Mouse (Mus musculus): Measurements from ENCODE around the gene Dpy19l3. TPM values are rescaled to one million over a fixed set of nuclear protein-coding genes. Genes with fewer than 3 reads are reported as not detected.
A peak's percentile ranks its signal among the peaks of the same experiment; 100 is the strongest.

The Dpy19l3 gene
- polyA plus RNA-seq, 1 experiment from 2014 or later = 51.0 TPM

- no peak for ATAC-seq
- H3K36me3 ChIP-seq (ENCODE audit: control insufficient read depth, insufficient read depth, low read length) = no peaks in the 10 kb centered on the region
- WGBS = 65% methylated on average over 3 of the region's 3 CpGs
These were observed 95.1 kb downstream of the Dpy19l3 start for GRCm38 (mm10) chr7:35659173-35659572.

GRCm38 (mm10) chr7:35657829-35658228 lies 96.4 kb downstream of the Dpy19l3 start:
- H3K4me2 ChIP-seq (ENCODE audit: low read length) = no peak overlapping the region
- H3K9me3 ChIP-seq (ENCODE audit: control insufficient read depth, low read length) = peaks cover 5% of the 10 kb centered on the region; the same call in 1 of the 2 replicates
- no peak overlapping the region for H3K9ac ChIP-seq (ENCODE audit: low read depth, low read length)
- no peaks in the 10 kb centered on the region for H3K4me1 ChIP-seq (ENCODE audit: control insufficient read depth, insufficient read depth, low read depth, low read length)
- no peaks in the 10 kb centered on the region for H3K27me3 ChIP-seq (replicated peaks; ENCODE audit: control insufficient read depth, insufficient read depth, low read length)
- no peak for ATAC-seq
- H3K36me3 ChIP-seq (ENCODE audit: control insufficient read depth, insufficient read depth, low read length) = no peaks in the 10 kb centered on the region
- WGBS = 37% methylated on average over 6 of the region's 6 CpGs
- no peak overlapping the region for H3K27ac ChIP-seq (ENCODE audit: low read depth, low read length)
- no peak overlapping the region for H3K4me3 ChIP-seq (ENCODE audit: low read length)

More at GRCm38 (mm10) chr7:35659173-35659572, 95.1 kb downstream of the Dpy19l3 start:
- H3K4me3 ChIP-seq (ENCODE audit: low read length) = no peak overlapping the region
- peaks cover 6% of the 10 kb centered on the region for H3K4me1 ChIP-seq (ENCODE audit: control insufficient read depth, insufficient read depth, low read depth, low read length)
- no peak overlapping the region for H3K4me2 ChIP-seq (ENCODE audit: low read length)
- no peak overlapping the region for H3K27ac ChIP-seq (ENCODE audit: low read depth, low read length)
- peaks cover 5% of the 10 kb centered on the region; the same call in 1 of the 2 replicates for H3K9me3 ChIP-seq (ENCODE audit: control insufficient read depth, low read length)
- no peak overlapping the region for H3K9ac ChIP-seq (ENCODE audit: low read depth, low read length)
- no peaks in the 10 kb centered on the region for H3K27me3 ChIP-seq (replicated peaks; ENCODE audit: control insufficient read depth, insufficient read depth, low read length)

GRCm38 (mm10) chr7:35651583-35652270 lies 102.5 kb downstream of the Dpy19l3 start:
- Histone ChIP-seq H3K9ac (ENCODE audit: low read depth, low read length) (no peak overlapping the region), H3K4me1 (ENCODE audit: control insufficient read depth, insufficient read depth, low read depth, low read length) (no peaks in the 10 kb centered on the region), H3K9me3 (ENCODE audit: control insufficient read depth, low read length) (no peaks in the 10 kb centered on the region), H3K36me3 (ENCODE audit: control insufficient read depth, insufficient read depth, low read length) (no peaks in the 10 kb centered on the region), H3K27ac (ENCODE audit: low read depth, low read length) (no peak overlapping the region; the same call in 1 of the 2 replicates), H3K27me3 (replicated peaks; ENCODE audit: control insufficient read depth, insufficient read depth, low read length) (no peaks in the 10 kb centered on the region), H3K4me2 (ENCODE audit: low read length) (no peak overlapping the region), H3K4me3 (ENCODE audit: low read length) (no peak overlapping the region)
- no peak for ATAC-seq
- 84% methylated on average over 10 of the region's 10 CpGs for WGBS

- no peak overlapping the region; the same call in 1 of the 2 replicates for H3K27ac ChIP-seq (ENCODE audit: low read depth, low read length)
- no peak overlapping the region for H3K4me2 ChIP-seq (ENCODE audit: low read length)
- H3K4me3 ChIP-seq (ENCODE audit: low read length) = no peak overlapping the region
- ATAC-seq = no peak
- WGBS = 66% methylated on average over 11 of the region's 11 CpGs
- H3K4me1 ChIP-seq (ENCODE audit: control insufficient read depth, insufficient read depth, low read depth, low read length) = peaks cover 6% of the 10 kb centered on the region
- H3K27me3 ChIP-seq (replicated peaks; ENCODE audit: control insufficient read depth, insufficient read depth, low read length) = no peaks in the 10 kb centered on the region
- H3K9me3 ChIP-seq (ENCODE audit: control insufficient read depth, low read length) = no peaks in the 10 kb centered on the region
- H3K36me3 ChIP-seq (ENCODE audit: control insufficient read depth, insufficient read depth, low read length) = no peaks in the 10 kb centered on the region
- peak overlapping the region; percentile 17 for H3K9ac ChIP-seq (ENCODE audit: low read depth, low read length)
These were observed 103.4 kb downstream of the Dpy19l3 start for GRCm38 (mm10) chr7:35650716-35651410.

- Histone ChIP-seq H3K4me1 (ENCODE audit: control insufficient read depth, insufficient read depth, low read depth, low read length) (peaks cover 9% of the 10 kb centered on the region), H3K27me3 (replicated peaks; ENCODE audit: control insufficient read depth, insufficient read depth, low read length) (no peaks in the 10 kb centered on the region), H3K9me3 (ENCODE audit: control insufficient read depth, low read length) (no peaks in the 10 kb centered on the region), H3K27ac (ENCODE audit: low read depth, low read length) (no peak overlapping the region), H3K9ac (ENCODE audit: low read depth, low read length) (no peak overlapping the region), H3K4me2 (ENCODE audit: low read length) (no peak overlapping the region), H3K36me3 (ENCODE audit: control insufficient read depth, insufficient read depth, low read length) (peaks cover 11% of the 10 kb centered on the region), H3K4me3 (ENCODE audit: low read length) (no peak overlapping the region)
- WGBS = 41% methylated on average over 3 of the region's 3 CpGs
- ATAC-seq = no peak
These were observed 105.2 kb downstream of the Dpy19l3 start for GRCm38 (mm10) chr7:35649071-35649470.

- H3K27me3 ChIP-seq (replicated peaks; ENCODE audit: control insufficient read depth, insufficient read depth, low read length) = no peaks in the 10 kb centered on the region
- H3K36me3 ChIP-seq (ENCODE audit: control insufficient read depth, insufficient read depth, low read length) = peaks cover 17% of the 10 kb centered on the region
- H3K4me2 ChIP-seq (ENCODE audit: low read length) = no peak overlapping the region
- H3K9me3 ChIP-seq (ENCODE audit: control insufficient read depth, low read length) = no peaks in the 10 kb centered on the region
- H3K4me1 ChIP-seq (ENCODE audit: control insufficient read depth, insufficient read depth, low read depth, low read length) = peaks cover 9% of the 10 kb centered on the region
- no peak overlapping the region for H3K4me3 ChIP-seq (ENCODE audit: low read length)
- H3K27ac ChIP-seq (ENCODE audit: low read depth, low read length) = no peak overlapping the region
- ATAC-seq = no peak
- 66% methylated on average over 9 of the region's 9 CpGs for WGBS
- H3K9ac ChIP-seq (ENCODE audit: low read depth, low read length) = no peak overlapping the region
These were observed 105.8 kb downstream of the Dpy19l3 start for GRCm38 (mm10) chr7:35648239-35649069.

- H3K36me3 ChIP-seq (ENCODE audit: control insufficient read depth, insufficient read depth, low read length) = peaks cover 29% of the 10 kb centered on the region
- WGBS = under 1% methylated on average over 57 of the region's 64 CpGs
- peak within 1 kb of the TSS; percentile 81 for H3K27ac ChIP-seq (ENCODE audit: low read depth, low read length)
- peak within 1 kb of the TSS; percentile 99 for H3K4me3 ChIP-seq (ENCODE audit: low read length)
- peak; percentile 95 for ATAC-seq
- no peaks in the 10 kb centered on the region for H3K9me3 ChIP-seq (ENCODE audit: control insufficient read depth, low read length)
- H3K27me3 ChIP-seq (replicated peaks; ENCODE audit: control insufficient read depth, insufficient read depth, low read length) = no peaks in the 10 kb centered on the region
- H3K4me2 ChIP-seq (ENCODE audit: low read length) = peak within 1 kb of the TSS; percentile 77
- H3K4me1 ChIP-seq (ENCODE audit: control insufficient read depth, insufficient read depth, low read depth, low read length) = peaks cover 9% of the 10 kb centered on the region
- H3K9ac ChIP-seq (ENCODE audit: low read depth, low read length) = peak within 1 kb of the TSS; percentile 91
These were observed 107.1 kb downstream of the Dpy19l3 start, which contains the start of gene Pdcd5 for GRCm38 (mm10) chr7:35647101-35647698. Gene Pdcd5 (minus strand): TSS chr7:35647521.

GRCm38 (mm10) chr7:35646317-35647081 lies 107.8 kb downstream of the Dpy19l3 start:
- H3K36me3 ChIP-seq (ENCODE audit: control insufficient read depth, insufficient read depth, low read length) = peaks cover 32% of the 10 kb centered on the region
- H3K9ac ChIP-seq (ENCODE audit: low read depth, low read length) = peak overlapping the region; percentile 91
- peak; percentile 44 for ATAC-seq
- WGBS = 10% methylated on average over 34 of the region's 34 CpGs
- peak overlapping the region; percentile 81 for H3K27ac ChIP-seq (ENCODE audit: low read depth, low read length)
- H3K4me1 ChIP-seq (ENCODE audit: control insufficient read depth, insufficient read depth, low read depth, low read length) = peaks cover 9% of the 10 kb centered on the region
- peak overlapping the region; percentile 77 for H3K4me2 ChIP-seq (ENCODE audit: low read length)
- no peaks in the 10 kb centered on the region for H3K27me3 ChIP-seq (replicated peaks; ENCODE audit: control insufficient read depth, insufficient read depth, low read length)
- peak overlapping the region; percentile 99 for H3K4me3 ChIP-seq (ENCODE audit: low read length)
- H3K9me3 ChIP-seq (ENCODE audit: control insufficient read depth, low read length) = no peaks in the 10 kb centered on the region
